Mouse (Mus musculus) hindbrain, embryonic 11.5 days (tissue): ENCODE data around the gene Golph3l. TPM values are rescaled to one million over a fixed set of nuclear protein-coding genes. Genes with fewer than 3 reads are reported as not detected.
A peak's percentile ranks its signal among the peaks of the same experiment; 100 is the strongest.
"Not testable (repeated sequence)": the region's sequence is repeated elsewhere in the genome, so short reads cannot be mapped to it uniquely, and the experiment has no call there.

Source experiments
- ATAC-seq: fragments of 200-750 bp; cut with Nextera tagmentation; 2 replicates; pipeline ENCODE4 v1.8.0; 2017; ENCODE audit warnings: mild to moderate bottlenecking, moderate TSS enrichment, moderate library complexity; ENCODE audit not compliant: low FRiP score
- DNase-seq: peaks from one replicate; pipeline ENCODE4 v3.0.0-alpha.2; 2015; ENCODE audit warnings: low spot score
- H3K27ac ChIP-seq: fragments of 300-500 bp; sonication (generic); 2 replicates; pipeline ENCODE4 v1.5.1; 2014; ENCODE audit warnings: mild to moderate bottlenecking, low read depth, low read length
- H3K27me3 ChIP-seq: fragments of 300-500 bp; sonication (generic); 2 replicates; pipeline ENCODE4 v1.6.1; 2014; ENCODE audit warnings: mild to moderate bottlenecking, low read length, moderate library complexity, mixed read lengths; ENCODE audit not compliant: control insufficient read depth, insufficient read depth
- H3K36me3 ChIP-seq: fragments of 300-500 bp; sonication (generic); 2 replicates; pipeline ENCODE4 v1.6.1; 2014; ENCODE audit warnings: mild to moderate bottlenecking, low read length, moderate library complexity, mixed read lengths; ENCODE audit not compliant: control insufficient read depth, insufficient read depth
- H3K4me1 ChIP-seq: fragments of 300-500 bp; sonication (generic); replicated peaks from 2 replicates; pipeline ENCODE4 v1.6.1; 2014; ENCODE audit warnings: low read length, mixed read lengths; ENCODE audit not compliant: control insufficient read depth, insufficient read depth
- H3K4me2 ChIP-seq: fragments of 300-500 bp; sonication (generic); replicated peaks from 2 replicates; pipeline ENCODE4 v1.6.1; 2014; ENCODE audit warnings: mild to moderate bottlenecking, low read depth, low read length
- H3K4me3 ChIP-seq: fragments of 300-500 bp; sonication (generic); 2 replicates; pipeline ENCODE4 v1.5.1; 2014; ENCODE audit warnings: low read depth, low read length
- H3K9ac ChIP-seq: fragments of 300-500 bp; sonication (generic); 2 replicates; pipeline ENCODE4 v1.6.1; 2014; ENCODE audit warnings: low read depth, low read length
- H3K9me3 ChIP-seq: fragments of 300-500 bp; sonication (generic); 2 replicates; pipeline ENCODE4 v1.6.1; 2016; ENCODE audit warnings: low read length; ENCODE audit not compliant: control insufficient read depth
- WGBS: fragments of 180-500 bp; shearing (Covaris S2); extraction: QIAGEN DNeasy Blood & Tissue Kit; methylation state at CpG from one replicate; pipeline ENCODE4 v1.1.7; 2014; 5-methylcytosine and 5-hydroxymethylcytosine counted together
- polyA plus RNA-seq: library from polyadenylated mRNA; unstranded; fragments of >200 nt; fragmentation: Nextera tagmentation; extraction: Ambion mirVana; gene quantifications from 2 replicates; pipeline ENCODE4 v1.2.1, GENCODE M21; 2014

The Golph3l gene
- 43.1 and 43.2 TPM in 2 replicates for polyA plus RNA-seq

- DNase-seq (peak; percentile 89), ATAC-seq (peak; percentile 100)
- H3K9ac ChIP-seq: peak within 1 kb of the TSS; percentile 64
- H3K36me3 ChIP-seq: no peaks in the 10 kb centered on the region
- no peak within 1 kb of the TSS for H3K27ac ChIP-seq
- no peaks in the 10 kb centered on the region for H3K4me1 ChIP-seq
- peak within 1 kb of the TSS; percentile 64 for H3K4me3 ChIP-seq
- no peaks in the 10 kb centered on the region for H3K9me3 ChIP-seq
- WGBS: under 1% methylated on average over 12 of the region's 12 CpGs
- no peaks in the 10 kb centered on the region for H3K27me3 ChIP-seq
- peak within 1 kb of the TSS; percentile 52 for H3K4me2 ChIP-seq
These were observed at the start of gene Golph3l for GRCm38 (mm10) chr3:95588604-95589086. Gene Golph3l (plus strand): TSS chr3:95588934.

- no peaks in the 10 kb centered on the region for H3K4me1 ChIP-seq
- no peak overlapping the region for H3K4me2 ChIP-seq
- no peak overlapping the region for H3K27ac ChIP-seq
- DNase-seq: no peak
- no peak for ATAC-seq
- WGBS: 90% methylated on average over 10 of the region's 10 CpGs
- H3K27me3 ChIP-seq: no peaks in the 10 kb centered on the region
- H3K36me3 ChIP-seq: no peaks in the 10 kb centered on the region
- no peak overlapping the region for H3K4me3 ChIP-seq
- H3K9me3 ChIP-seq: no peaks in the 10 kb centered on the region
- no peak overlapping the region for H3K9ac ChIP-seq
These were observed 49.8 kb upstream of the Golph3l start for GRCm38 (mm10) chr3:95538936-95539335.

GRCm38 (mm10) chr3:95539837-95540236, 48.9 kb upstream of the Golph3l start:
- Histone ChIP-seq H3K27me3 (no peaks in the 10 kb centered on the region), H3K9ac (no peak overlapping the region), H3K4me2 (no peak overlapping the region), H3K36me3 (no peaks in the 10 kb centered on the region), H3K27ac (no peak overlapping the region), H3K9me3 (no peaks in the 10 kb centered on the region), H3K4me3 (no peak overlapping the region), H3K4me1 (no peaks in the 10 kb centered on the region)
- DNase-seq: no peak
- 96% methylated on average over 4 of the region's 4 CpGs for WGBS
- no peak for ATAC-seq

- H3K4me1 ChIP-seq, H3K9me3 ChIP-seq, H3K27ac ChIP-seq, H3K27me3 ChIP-seq, H3K4me2 ChIP-seq, H3K9ac ChIP-seq, ATAC-seq, DNase-seq, H3K36me3 ChIP-seq, H3K4me3 ChIP-seq: not testable (repeated sequence)
- WGBS: 87% methylated on average over 2 of the region's 2 CpGs
These were observed 47.5 kb upstream of the Golph3l start for GRCm38 (mm10) chr3:95541186-95541585.

GRCm38 (mm10) chr3:95542171-95542570, 46.6 kb upstream of the Golph3l start:
- no peak for ATAC-seq
- no peaks in the 10 kb centered on the region for H3K9me3 ChIP-seq
- no peak overlapping the region for H3K4me3 ChIP-seq
- H3K27me3 ChIP-seq: no peaks in the 10 kb centered on the region
- H3K36me3 ChIP-seq: no peaks in the 10 kb centered on the region
- DNase-seq: no peak
- no peaks in the 10 kb centered on the region for H3K4me1 ChIP-seq
- no peak overlapping the region for H3K27ac ChIP-seq
- H3K9ac ChIP-seq: no peak overlapping the region
- H3K4me2 ChIP-seq: no peak overlapping the region

- H3K9ac ChIP-seq: no peak overlapping the region
These were observed 45.8 kb upstream of the Golph3l start for GRCm38 (mm10) chr3:95542981-95543380.

GRCm38 (mm10) chr3:95550176-95550575, 38.6 kb upstream of the Golph3l start:
- H3K9me3 ChIP-seq: no peaks in the 10 kb centered on the region
- no peak overlapping the region for H3K9ac ChIP-seq
- no peaks in the 10 kb centered on the region for H3K4me1 ChIP-seq
- no peak overlapping the region for H3K27ac ChIP-seq
- no peaks in the 10 kb centered on the region for H3K36me3 ChIP-seq
- H3K27me3 ChIP-seq: no peaks in the 10 kb centered on the region
- no peak overlapping the region for H3K4me3 ChIP-seq
- no peak for DNase-seq
- WGBS: 70% methylated on average over 1 of the region's 1 CpGs
- H3K4me2 ChIP-seq: no peak overlapping the region
- no peak for ATAC-seq

More at GRCm38 (mm10) chr3:95542981-95543380, 45.8 kb upstream of the Golph3l start:
- Histone ChIP-seq H3K36me3 (no peaks in the 10 kb centered on the region), H3K4me1 (no peaks in the 10 kb centered on the region), H3K4me3 (no peak overlapping the region), H3K27ac (no peak overlapping the region), H3K9me3 (no peaks in the 10 kb centered on the region), H3K27me3 (no peaks in the 10 kb centered on the region), H3K4me2 (no peak overlapping the region)
- WGBS: 77% methylated on average over 7 of the region's 7 CpGs
- DNase-seq (no peak), ATAC-seq (no peak)

GRCm38 (mm10) chr3:95553986-95554385, 34.7 kb upstream of the Golph3l start:
- WGBS: 63% methylated on average over 3 of the region's 3 CpGs
- Histone ChIP-seq H3K9ac (no peak overlapping the region), H3K4me2 (no peak overlapping the region), H3K4me1 (no peaks in the 10 kb centered on the region), H3K27ac (no peak overlapping the region), H3K4me3 (no peak overlapping the region), H3K36me3 (no peaks in the 10 kb centered on the region), H3K27me3 (no peaks in the 10 kb centered on the region), H3K9me3 (no peaks in the 10 kb centered on the region)
- ATAC-seq (no peak), DNase-seq (no peak)

GRCm38 (mm10) chr3:95559437-95559836, 29.3 kb upstream of the Golph3l start, which contains the start of gene Hormad1:
Gene Hormad1 (plus strand): TSS chr3:95559677.
- Histone ChIP-seq H3K27me3 (no peaks in the 10 kb centered on the region), H3K27ac (no peak within 1 kb of the TSS), H3K4me1 (no peaks in the 10 kb centered on the region), H3K9ac (no peak within 1 kb of the TSS), H3K4me2 (no peak within 1 kb of the TSS), H3K4me3 (no peak within 1 kb of the TSS), H3K36me3 (no peaks in the 10 kb centered on the region), H3K9me3 (no peaks in the 10 kb centered on the region)
- ATAC-seq: no peak
- no peak for DNase-seq
- 89% methylated on average over 27 of the region's 27 CpGs for WGBS
